Mouse (Mus musculus) kidney, adult 2 months (tissue): ENCODE results near the gene Mrpl10.

ENCODE experiments used
- CTCF ChIP-seq: fragments of 200-500 bp; conservative IDR thresholded peaks from 2 replicates; pipeline ENCODE4 v1.5.1; 2011; ENCODE audit warnings: low read depth, mild to moderate bottlenecking, control low read depth, low read length, moderate library complexity, mixed read lengths; ENCODE audit not compliant: insufficient read depth, insufficient read length
- POLR2A ChIP-seq: fragments of 200-500 bp; IDR thresholded peaks from one replicate; pipeline ENCODE4 v1.6.1; 2011; ENCODE audit warnings: low read depth, low read length, control low read depth

DNA sequence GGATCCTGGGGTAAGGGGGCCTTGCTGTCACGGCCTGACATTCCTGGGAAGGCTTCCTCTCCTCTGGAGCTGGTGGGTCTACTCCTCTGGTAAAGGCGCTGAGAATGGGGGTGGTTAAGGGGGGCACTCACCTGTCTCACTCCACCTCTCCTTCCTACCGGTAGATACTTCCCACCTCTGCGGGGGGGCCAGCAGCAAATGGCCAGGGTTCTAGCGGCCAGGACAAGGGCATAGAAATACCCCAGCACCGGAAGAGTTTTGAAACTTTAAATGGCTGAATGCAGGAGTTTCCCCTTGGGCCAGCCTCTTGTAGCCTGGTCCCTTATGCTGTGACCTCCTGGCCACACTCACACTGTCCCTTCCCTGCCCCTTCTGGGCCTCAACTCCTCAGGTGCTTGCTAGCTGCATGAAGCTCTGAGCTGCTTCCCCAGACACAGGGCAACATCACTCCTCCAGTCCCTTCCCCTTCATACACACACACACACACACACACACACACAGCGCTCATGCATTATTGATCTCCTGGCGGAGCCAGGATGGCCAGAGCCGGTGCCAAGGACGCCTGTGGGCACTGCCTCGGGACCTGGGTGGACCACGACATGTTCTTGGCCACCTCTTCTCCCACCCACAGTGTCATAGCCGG lies 9.7 kb downstream of the Mrpl10 start:
- no peak for TF ChIP-seq CTCF
- no peak for TF ChIP-seq POLR2A
